Mouse (Mus musculus) G1E (cell line): Measurements from ENCODE around the gene Tmem86a.

ENCODE experiments used
- CTCF ChIP-seq: IDR thresholded peaks from 2 replicates; pipeline ENCODE4 v1.5.1; 2012; ENCODE audit warnings: low read depth, low read length, inconsistent platforms, mixed read lengths
- POLR2AphosphoS5 ChIP-seq: IDR thresholded peaks from 2 replicates; pipeline ENCODE4 v1.6.1; 2012; ENCODE audit warnings: low read depth, low read length, inconsistent platforms; ENCODE audit not compliant: insufficient replicate concordance

- TF ChIP-seq POLR2AphosphoS5 (no peak), CTCF (no peak)
These were observed 22.9 kb upstream of the Tmem86a start for GRCm38 (mm10) chr7:47027520-47027919.
